Comparison of ENCODE assay signal across 26 mouse cellular contexts in genomic region chr1:193517968-193518367, GRCm38 (mm10).
DNase-seq lines count a peak whose midpoint lies in the region; ATAC-seq lines count a peak whose summit lies in the region.
"Had no signal": no experiment of that assay in that cellular context is flagged by ENCODE, and none has a peak within 500 bp of the region (broad histone marks: within the 10 kb centered on the region; RNA-seq: fewer than 3 reads in every experiment).

No protein-coding gene starts in this region.

- H3K9me3 ChIP-seq in kidney, embryonic 15.5 days (replicated peaks), result no peaks in the 10 kb centered on the region
- H3K9me3 ChIP-seq in embryonic facial prominence, embryonic 14.5 days (ENCODE audit: control insufficient read depth, low read length), result no peaks in the 10 kb centered on the region
- H3K9me3 ChIP-seq in limb, embryonic 15.5 days, result no peaks in the 10 kb centered on the region
- H3K9me3 ChIP-seq: hindbrain, embryonic 12.5 days; megakaryocyte, embryonic 14.5 days; midbrain, embryonic 15.5 days had no signal

- no peak overlapping the region for H3K9ac ChIP-seq in kidney, embryonic 15.5 days
- H3K9ac ChIP-seq in embryonic facial prominence, embryonic 14.5 days (ENCODE audit: low read depth, low read length), result no peak overlapping the region
- H3K9ac ChIP-seq in limb, embryonic 15.5 days, result no peak overlapping the region
- H3K9ac ChIP-seq: forebrain, postnatal 0 days; hindbrain, embryonic 12.5 days; midbrain, embryonic 15.5 days had no signal

- no peak overlapping the region for H3K4me2 ChIP-seq in kidney, embryonic 15.5 days
- no peak overlapping the region for H3K4me2 ChIP-seq in embryonic facial prominence, embryonic 14.5 days (ENCODE audit: low read depth, low read length)
- no peak overlapping the region for H3K4me2 ChIP-seq in limb, embryonic 15.5 days
- H3K4me2 ChIP-seq: heart, embryonic 11.5 days; hindbrain, embryonic 12.5 days; midbrain, embryonic 15.5 days had no signal

- no peaks in the 10 kb centered on the region for H3K27me3 ChIP-seq in kidney, embryonic 15.5 days
- H3K27me3 ChIP-seq in embryonic facial prominence, embryonic 14.5 days (replicated peaks; ENCODE audit: control insufficient read depth, insufficient read depth, low read length), result no peaks in the 10 kb centered on the region
- H3K27me3 ChIP-seq in limb, embryonic 15.5 days, result no peaks in the 10 kb centered on the region
- H3K27me3 ChIP-seq: hindbrain, embryonic 12.5 days; midbrain, embryonic 15.5 days had no signal

- H3K27ac ChIP-seq in kidney, embryonic 15.5 days, result peak overlapping the region; percentile 46; the same call in 1 of the 2 replicates
- H3K27ac ChIP-seq in embryonic facial prominence, embryonic 14.5 days (replicated peaks; ENCODE audit: low read depth, low read length), result peak overlapping the region; percentile 57
- H3K27ac ChIP-seq in limb, embryonic 15.5 days, result peak overlapping the region; percentile 43; the same call in 1 of the 2 replicates
- H3K27ac ChIP-seq: hindbrain, embryonic 12.5 days; layer of hippocampus, adult 2 months; left cerebral cortex, adult 2 months; midbrain, embryonic 15.5 days had no signal

- no peak for DNase-seq in kidney, adult 8-10 months
- peak; percentile 61 for DNase-seq in NIH3T3 (ENCODE audit: low read depth)
- peak; percentile 66 for DNase-seq in embryonic facial prominence, embryonic 14.5 days (ENCODE audit: low spot score)
- DNase-seq in gastrocnemius, postnatal 10 days, result no peak
- DNase-seq in right cerebral cortex, postnatal 4 days, result no peak
- no peak for DNase-seq in spleen, postnatal 14 days (ENCODE audit: low spot score in 2 of 2)
- DNase-seq: adrenal gland, postnatal 36 days; cerebellum, adult 18-20 months; cerebellum, postnatal 36 days; forebrain, postnatal 0 days; heart, postnatal 10 days; kidney, postnatal 14 days; liver; lung, postnatal 10 days; right cerebral cortex, postnatal 25 days; thymus, adult 2 months had no signal

- H3K4me1 ChIP-seq in kidney, embryonic 15.5 days, result peaks cover 24% of the 10 kb centered on the region
- peaks cover 31% of the 10 kb centered on the region for H3K4me1 ChIP-seq in embryonic facial prominence, embryonic 14.5 days (ENCODE audit: control insufficient read depth, insufficient read depth, low read length)
- peaks cover 42% of the 10 kb centered on the region for H3K4me1 ChIP-seq in limb, embryonic 15.5 days
- H3K4me1 ChIP-seq: megakaryocyte, embryonic 14.5 days; midbrain, embryonic 15.5 days had no signal

- ATAC-seq in kidney, embryonic 15.5 days (replicated peaks; ENCODE audit: low FRiP score), result no peak
- ATAC-seq in embryonic facial prominence, embryonic 14.5 days (ENCODE audit: low read depth), result peak; percentile 19; the same call in 1 of the 2 replicates
- ATAC-seq in limb, embryonic 15.5 days (ENCODE audit: insufficient number of reproducible peaks, low FRiP score, low TSS enrichment, low read depth), result no peak
- ATAC-seq: activated CD4-positive, CD25-positive, alpha-beta regulatory T cell, adult 4 months; forebrain, postnatal 0 days; inflammation-experienced regulatory T-cells, adult 6 months; midbrain, embryonic 15.5 days had no signal

- WGBS in kidney, embryonic 15.5 days, result 64% methylated on average over 4 of the region's 4 CpGs
- 49% methylated on average over 4 of the region's 4 CpGs for WGBS in embryonic facial prominence, embryonic 14.5 days
- WGBS in limb, embryonic 15.5 days, result 47% methylated on average over 4 of the region's 4 CpGs

- H3K4me3 ChIP-seq in kidney, embryonic 15.5 days (replicated peaks), result no peak overlapping the region
- H3K4me3 ChIP-seq in embryonic facial prominence, embryonic 14.5 days (ENCODE audit: low read depth, low read length), result no peak overlapping the region
- H3K4me3 ChIP-seq in limb, embryonic 15.5 days, result no peak overlapping the region
- H3K4me3 ChIP-seq: hindbrain, embryonic 12.5 days; layer of hippocampus, adult 2 months; left cerebral cortex, adult 2 months; megakaryocyte, embryonic 14.5 days; midbrain, embryonic 15.5 days had no signal

- no peaks in the 10 kb centered on the region for H3K36me3 ChIP-seq in kidney, embryonic 15.5 days
- no peaks in the 10 kb centered on the region for H3K36me3 ChIP-seq in embryonic facial prominence, embryonic 14.5 days (ENCODE audit: control insufficient read depth, insufficient read depth, low read length)
- H3K36me3 ChIP-seq in limb, embryonic 15.5 days, result no peaks in the 10 kb centered on the region
- H3K36me3 ChIP-seq: hindbrain, embryonic 12.5 days; midbrain, embryonic 15.5 days had no signal

Comparison
In these comparisons a context has a peak if more than half of its experiments do, and no peak if none do; other contexts are left out.
1. DNase-seq: peak in NIH3T3 (single experiment) and embryonic facial prominence, embryonic 14.5 days (single experiment); none in kidney, adult 8-10 months (0 of 2), gastrocnemius, postnatal 10 days (single experiment), right cerebral cortex, postnatal 4 days (single experiment) and spleen, postnatal 14 days (0 of 2).
2. Peak in every context shown above with its lines, with median percentiles within 50 percentile points of each other: H3K27ac ChIP-seq.